Mouse (Mus musculus): ENCODE measurements around the gene Nrxn1. TPM values are rescaled to one million over a fixed set of nuclear protein-coding genes. Genes with fewer than 3 reads are reported as not detected.
A peak's percentile ranks its signal among the peaks of the same experiment; 100 is the strongest.

Gene Nrxn1
- polyA plus RNA-seq, 1 experiment = 0.05 TPM

DNA sequence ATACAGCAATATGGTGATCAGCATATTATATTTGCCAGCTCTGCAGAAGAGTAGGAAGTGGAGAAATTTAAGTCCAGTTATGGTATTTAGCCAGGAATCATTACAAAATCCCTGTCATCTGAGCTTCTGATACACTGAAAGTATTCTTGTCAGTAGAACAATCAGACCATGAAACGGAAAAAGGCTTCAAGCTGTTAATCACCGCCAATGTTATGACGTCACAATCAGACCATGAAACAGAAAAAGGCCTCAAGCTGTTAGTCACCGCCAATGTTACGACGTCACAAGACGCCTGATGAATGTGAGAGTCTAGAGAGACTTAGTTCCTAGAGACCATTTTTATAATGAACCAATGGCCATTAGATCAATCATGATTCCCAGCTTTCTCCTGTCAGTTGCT lies 59.4 kb downstream of the Nrxn1 start:
- H3K79me2 ChIP-seq (ENCODE audit: control insufficient read depth, insufficient read depth) = no peaks in the 10 kb centered on the region
- no peak for TF ChIP-seq TCF12 (IDR thresholded peaks at IDR 0.05; ENCODE audit: insufficient read depth, poor library complexity, severe bottlenecking)
- no peak for TF ChIP-seq CEBPB (IDR thresholded peaks at IDR 0.05; ENCODE audit: insufficient read depth, poor library complexity, severe bottlenecking)
- TF ChIP-seq SRF (IDR thresholded peaks at IDR 0.05; ENCODE audit: control insufficient read depth, insufficient read length, low read depth) = no peak
- TF ChIP-seq USF1 (IDR thresholded peaks at IDR 0.05; ENCODE audit: low read depth) = no peak
- TF ChIP-seq TCF3 (IDR thresholded peaks at IDR 0.05; ENCODE audit: insufficient read length, low read depth) = no peak
- TF ChIP-seq POLR2AphosphoS2 (IDR thresholded peaks at IDR 0.05; ENCODE audit: insufficient read length, low read depth) = no peak
- no peak for TF ChIP-seq E2F4 (IDR thresholded peaks at IDR 0.05; ENCODE audit: insufficient read depth)
- TF ChIP-seq POLR2A (IDR thresholded peaks at IDR 0.05; ENCODE audit: insufficient read length, low read depth) = no peak
- no peak for TF ChIP-seq MAX (IDR thresholded peaks at IDR 0.05; ENCODE audit: low read depth)
- no peak for TF ChIP-seq MYOG (IDR thresholded peaks at IDR 0.05; ENCODE audit: control insufficient read depth in 1 of 3, insufficient read depth in 1 of 3, insufficient read length in 2 of 3, low read depth in 2 of 3)
- no peak for TF ChIP-seq REST (IDR thresholded peaks at IDR 0.05; ENCODE audit: insufficient read depth, insufficient read length)
- no peak for TF ChIP-seq MYOD1 (IDR thresholded peaks at IDR 0.05; ENCODE audit: control insufficient read depth in 1 of 3, insufficient read length in 2 of 3, low read depth in 2 of 3)
- no peaks in the 10 kb centered on the region for H3K36me3 ChIP-seq (ENCODE audit: control insufficient read depth, insufficient read depth)
- H3K4me2 ChIP-seq (ENCODE audit: low read depth) = no peak overlapping the region
- H3K4me3 ChIP-seq = no peak overlapping the region
- no peaks in the 10 kb centered on the region for H3K27me3 ChIP-seq (ENCODE audit: control insufficient read depth, insufficient read depth, insufficient read length)
- H3ac ChIP-seq (ENCODE audit: control insufficient read depth, insufficient read length) = no peak overlapping the region

DNA sequence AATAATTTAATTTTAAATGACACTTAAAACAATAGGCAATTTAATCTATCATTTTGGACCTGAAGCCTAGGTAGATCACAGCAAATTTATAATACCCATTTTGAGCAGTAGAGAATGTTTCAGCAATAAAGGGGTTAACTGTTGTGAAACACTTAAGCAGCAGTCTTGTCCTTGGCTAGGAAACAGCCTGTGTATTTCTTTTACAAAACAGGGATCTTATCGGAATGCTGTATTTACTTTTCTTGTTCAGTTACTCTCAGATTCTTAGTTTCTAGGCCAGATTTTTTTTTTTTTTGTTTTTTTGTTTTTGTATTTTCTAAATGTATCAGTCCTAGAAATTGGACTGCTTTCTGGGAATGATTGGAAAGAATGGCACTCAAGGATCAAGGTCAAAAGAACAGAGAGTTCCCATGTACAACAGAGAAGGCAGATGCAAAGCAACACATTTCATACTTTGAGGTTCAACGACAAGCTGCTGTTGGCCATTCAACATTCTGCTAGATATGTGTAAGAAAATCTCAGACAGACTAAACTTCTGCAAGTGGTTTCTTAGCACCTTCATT lies 67.7 kb downstream of the Nrxn1 start:
- no peaks in the 10 kb centered on the region for H3K27me3 ChIP-seq (ENCODE audit: control insufficient read depth, insufficient read depth, insufficient read length)
- no peaks in the 10 kb centered on the region for H3K36me3 ChIP-seq (ENCODE audit: control insufficient read depth, insufficient read depth)
- no peak overlapping the region for H3K4me2 ChIP-seq (ENCODE audit: low read depth)
- no peaks in the 10 kb centered on the region for H3K79me2 ChIP-seq (ENCODE audit: control insufficient read depth, insufficient read depth)
- H3ac ChIP-seq (ENCODE audit: control insufficient read depth, insufficient read length) = no peak overlapping the region
- H3K4me3 ChIP-seq = no peak overlapping the region
- TF ChIP-seq MYOG (IDR thresholded peaks at IDR 0.05; ENCODE audit: control insufficient read depth in 1 of 3, insufficient read depth in 1 of 3, insufficient read length in 2 of 3, low read depth in 2 of 3) (no peak), REST (IDR thresholded peaks at IDR 0.05; ENCODE audit: insufficient read depth, insufficient read length) (no peak), USF1 (IDR thresholded peaks at IDR 0.05; ENCODE audit: low read depth) (no peak), CEBPB (IDR thresholded peaks at IDR 0.05; ENCODE audit: insufficient read depth, poor library complexity, severe bottlenecking) (no peak), POLR2AphosphoS2 (IDR thresholded peaks at IDR 0.05; ENCODE audit: insufficient read length, low read depth) (no peak), E2F4 (IDR thresholded peaks at IDR 0.05; ENCODE audit: insufficient read depth) (no peak), TCF12 (IDR thresholded peaks at IDR 0.05; ENCODE audit: insufficient read depth, poor library complexity, severe bottlenecking) (no peak), MAX (IDR thresholded peaks at IDR 0.05; ENCODE audit: low read depth) (no peak), POLR2A (IDR thresholded peaks at IDR 0.05; ENCODE audit: insufficient read length, low read depth) (no peak), MYOD1 (IDR thresholded peaks at IDR 0.05; ENCODE audit: control insufficient read depth in 1 of 3, insufficient read length in 2 of 3, low read depth in 2 of 3) (no peak), SRF (IDR thresholded peaks at IDR 0.05; ENCODE audit: control insufficient read depth, insufficient read length, low read depth) (no peak)

DNA sequence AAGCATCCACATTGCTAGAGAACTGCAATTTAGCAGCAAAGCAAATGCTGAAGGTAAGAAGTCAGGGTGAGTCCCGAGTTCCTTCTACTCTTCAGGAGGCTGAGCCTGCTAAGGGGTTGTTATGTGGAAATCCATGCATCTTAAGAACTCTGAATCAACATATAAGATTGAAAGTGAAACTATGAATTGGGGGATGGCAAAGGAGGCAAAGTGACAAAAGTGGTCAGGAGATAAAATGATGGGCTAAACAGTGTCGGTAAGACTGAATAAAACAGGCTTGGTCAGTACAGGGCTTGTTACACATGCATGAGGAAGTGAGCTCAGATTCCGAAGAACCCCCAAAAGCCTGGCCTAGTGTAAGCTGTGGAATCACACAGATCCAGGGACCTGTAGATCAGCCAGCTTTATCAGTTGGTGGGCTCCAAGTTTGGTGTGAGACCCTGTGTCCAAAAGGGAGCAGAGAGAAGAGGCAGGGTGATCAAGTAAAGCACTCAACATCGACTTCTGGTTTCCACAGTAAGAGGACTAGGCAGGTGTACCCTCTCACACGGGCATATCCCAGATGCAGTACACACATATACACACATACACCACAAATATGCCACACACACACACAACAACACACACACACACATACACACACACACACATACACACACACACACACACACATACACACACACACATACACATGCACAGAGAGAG lies 85.3 kb downstream of the Nrxn1 start:
- H3K36me3 ChIP-seq (ENCODE audit: control insufficient read depth, insufficient read depth) = no peaks in the 10 kb centered on the region
- H3ac ChIP-seq (ENCODE audit: control insufficient read depth, insufficient read length) = no peak overlapping the region
- no peaks in the 10 kb centered on the region for H3K27me3 ChIP-seq (ENCODE audit: control insufficient read depth, insufficient read depth, insufficient read length)
- no peak for TF ChIP-seq TCF12 (IDR thresholded peaks at IDR 0.05; ENCODE audit: insufficient read depth, poor library complexity, severe bottlenecking)
- no peaks in the 10 kb centered on the region for H3K79me2 ChIP-seq (ENCODE audit: control insufficient read depth, insufficient read depth)
- H3K4me3 ChIP-seq = no peak overlapping the region
- H3K4me2 ChIP-seq (ENCODE audit: low read depth) = peak overlapping the region; percentile 60

DNA sequence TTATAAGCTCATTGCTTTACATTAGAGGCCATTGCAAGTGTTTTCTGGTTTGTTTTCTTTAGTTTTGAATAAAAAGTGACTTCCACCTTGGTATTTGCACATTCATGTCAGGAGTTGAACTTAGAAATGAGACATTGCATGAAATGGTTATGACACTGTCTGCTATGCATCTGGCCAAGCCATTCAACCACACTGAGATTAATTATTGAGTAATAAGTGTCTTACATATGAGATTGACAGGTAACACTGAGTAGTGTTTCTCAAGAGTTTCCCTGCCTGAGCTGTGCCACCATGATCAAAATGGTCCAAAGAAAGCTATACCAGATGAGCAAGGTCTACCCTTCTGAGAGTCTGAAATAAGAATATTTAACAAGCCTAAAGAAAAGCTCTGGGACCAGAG lies 92.5 kb downstream of the Nrxn1 start:
- H3K27me3 ChIP-seq (ENCODE audit: control insufficient read depth, insufficient read depth, insufficient read length) = no peaks in the 10 kb centered on the region
- TF ChIP-seq MYOD1 (IDR thresholded peaks at IDR 0.05; ENCODE audit: control insufficient read depth in 1 of 3, insufficient read length in 2 of 3, low read depth in 2 of 3) (no peak), TCF3 (IDR thresholded peaks at IDR 0.05; ENCODE audit: insufficient read length, low read depth) (no peak), POLR2A (IDR thresholded peaks at IDR 0.05; ENCODE audit: insufficient read length, low read depth) (no peak), USF1 (IDR thresholded peaks at IDR 0.05; ENCODE audit: low read depth) (no peak), REST (IDR thresholded peaks at IDR 0.05; ENCODE audit: insufficient read depth, insufficient read length) (no peak), SRF (IDR thresholded peaks at IDR 0.05; ENCODE audit: control insufficient read depth, insufficient read length, low read depth) (no peak)
- no peak overlapping the region for H3K4me3 ChIP-seq
- H3ac ChIP-seq (ENCODE audit: control insufficient read depth, insufficient read length) = no peak overlapping the region
- no peaks in the 10 kb centered on the region for H3K79me2 ChIP-seq (ENCODE audit: control insufficient read depth, insufficient read depth)
- no peaks in the 10 kb centered on the region for H3K36me3 ChIP-seq (ENCODE audit: control insufficient read depth, insufficient read depth)
- no peak overlapping the region for H3K4me2 ChIP-seq (ENCODE audit: low read depth)

DNA sequence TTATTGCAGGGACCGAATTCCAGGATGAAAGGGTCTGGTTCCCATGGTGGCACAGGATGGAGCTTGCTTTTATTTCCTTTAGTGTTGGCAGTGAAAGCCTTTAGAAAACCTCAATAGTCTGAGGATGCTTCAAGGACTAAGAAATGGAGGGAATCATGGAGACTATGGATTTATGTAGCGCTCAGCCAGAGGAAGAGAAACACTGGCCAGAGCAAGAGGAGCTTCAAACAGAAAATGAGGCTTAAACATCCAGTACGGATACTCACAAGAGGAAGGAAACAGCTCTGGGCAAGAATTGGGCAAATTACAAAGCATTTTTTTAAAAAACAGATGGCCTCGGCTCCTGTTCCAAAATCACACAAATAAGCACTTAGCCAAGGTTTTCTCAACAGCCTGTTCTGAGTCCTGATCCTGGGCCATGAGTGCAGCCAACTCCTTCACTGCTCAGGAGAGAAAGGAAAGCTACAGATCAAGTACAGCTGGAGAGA lies 93.2 kb downstream of the Nrxn1 start:
- Histone ChIP-seq H3K4me2 (ENCODE audit: low read depth) (no peak overlapping the region), H3K4me3 (no peak overlapping the region), H3K79me2 (ENCODE audit: control insufficient read depth, insufficient read depth) (no peaks in the 10 kb centered on the region), H3ac (ENCODE audit: control insufficient read depth, insufficient read length) (no peak overlapping the region), H3K36me3 (ENCODE audit: control insufficient read depth, insufficient read depth) (no peaks in the 10 kb centered on the region), H3K27me3 (ENCODE audit: control insufficient read depth, insufficient read depth, insufficient read length) (no peaks in the 10 kb centered on the region)
- TF ChIP-seq E2F4 (IDR thresholded peaks at IDR 0.05; ENCODE audit: insufficient read depth) = no peak
- TF ChIP-seq CEBPB (IDR thresholded peaks at IDR 0.05; ENCODE audit: insufficient read depth, poor library complexity, severe bottlenecking) = no peak
- TF ChIP-seq POLR2AphosphoS2 (IDR thresholded peaks at IDR 0.05; ENCODE audit: insufficient read length, low read depth) = no peak
- no peak for TF ChIP-seq TCF3 (IDR thresholded peaks at IDR 0.05; ENCODE audit: insufficient read length, low read depth)
- no peak for TF ChIP-seq MYOG (IDR thresholded peaks at IDR 0.05; ENCODE audit: control insufficient read depth in 1 of 3, insufficient read depth in 1 of 3, insufficient read length in 2 of 3, low read depth in 2 of 3)
- no peak for TF ChIP-seq REST (IDR thresholded peaks at IDR 0.05; ENCODE audit: insufficient read depth, insufficient read length)
- no peak for TF ChIP-seq TCF12 (IDR thresholded peaks at IDR 0.05; ENCODE audit: insufficient read depth, poor library complexity, severe bottlenecking)
- no peak for TF ChIP-seq MYOD1 (IDR thresholded peaks at IDR 0.05; ENCODE audit: control insufficient read depth in 1 of 3, insufficient read length in 2 of 3, low read depth in 2 of 3)
- TF ChIP-seq MAX (IDR thresholded peaks at IDR 0.05; ENCODE audit: low read depth) = no peak
- no peak for TF ChIP-seq USF1 (IDR thresholded peaks at IDR 0.05; ENCODE audit: low read depth)
